Mouse (Mus musculus) hindbrain, embryonic 11.5 days (tissue): ENCODE results near the gene Lrba. TPM values are rescaled to one million over a fixed set of nuclear protein-coding genes. Genes with fewer than 3 reads are reported as not detected.
A peak's percentile ranks its signal among the peaks of the same experiment; 100 is the strongest.

Source experiments
- ATAC-seq: fragments of 200-750 bp; cut with Nextera tagmentation; 2 replicates; pipeline ENCODE4 v1.8.0; 2017; ENCODE audit warnings: mild to moderate bottlenecking, moderate TSS enrichment, moderate library complexity; ENCODE audit not compliant: low FRiP score
- DNase-seq: peaks from one replicate; pipeline ENCODE4 v3.0.0-alpha.2; 2015; ENCODE audit warnings: low spot score
- H3K27ac ChIP-seq: fragments of 300-500 bp; sonication (generic); 2 replicates; pipeline ENCODE4 v1.5.1; 2014; ENCODE audit warnings: mild to moderate bottlenecking, low read depth, low read length
- H3K27me3 ChIP-seq: fragments of 300-500 bp; sonication (generic); 2 replicates; pipeline ENCODE4 v1.6.1; 2014; ENCODE audit warnings: mild to moderate bottlenecking, low read length, moderate library complexity, mixed read lengths; ENCODE audit not compliant: control insufficient read depth, insufficient read depth
- H3K36me3 ChIP-seq: fragments of 300-500 bp; sonication (generic); 2 replicates; pipeline ENCODE4 v1.6.1; 2014; ENCODE audit warnings: mild to moderate bottlenecking, low read length, moderate library complexity, mixed read lengths; ENCODE audit not compliant: control insufficient read depth, insufficient read depth
- H3K4me1 ChIP-seq: fragments of 300-500 bp; sonication (generic); replicated peaks from 2 replicates; pipeline ENCODE4 v1.6.1; 2014; ENCODE audit warnings: low read length, mixed read lengths; ENCODE audit not compliant: control insufficient read depth, insufficient read depth
- H3K4me2 ChIP-seq: fragments of 300-500 bp; sonication (generic); replicated peaks from 2 replicates; pipeline ENCODE4 v1.6.1; 2014; ENCODE audit warnings: mild to moderate bottlenecking, low read depth, low read length
- H3K4me3 ChIP-seq: fragments of 300-500 bp; sonication (generic); 2 replicates; pipeline ENCODE4 v1.5.1; 2014; ENCODE audit warnings: low read depth, low read length
- H3K9ac ChIP-seq: fragments of 300-500 bp; sonication (generic); 2 replicates; pipeline ENCODE4 v1.6.1; 2014; ENCODE audit warnings: low read depth, low read length
- H3K9me3 ChIP-seq: fragments of 300-500 bp; sonication (generic); 2 replicates; pipeline ENCODE4 v1.6.1; 2016; ENCODE audit warnings: low read length; ENCODE audit not compliant: control insufficient read depth
- WGBS: fragments of 180-500 bp; shearing (Covaris S2); extraction: QIAGEN DNeasy Blood & Tissue Kit; methylation state at CpG from one replicate; pipeline ENCODE4 v1.1.7; 2014; 5-methylcytosine and 5-hydroxymethylcytosine counted together
- polyA plus RNA-seq: library from polyadenylated mRNA; unstranded; fragments of >200 nt; fragmentation: Nextera tagmentation; extraction: Ambion mirVana; gene quantifications from 2 replicates; pipeline ENCODE4 v1.2.1, GENCODE M21; 2014

Gene Lrba
- polyA plus RNA-seq, 1 experiment from 2014 or later: 11.2 TPM

- Histone ChIP-seq H3K27me3 (no peaks in the 10 kb centered on the region), H3K4me2 (no peak overlapping the region; the same call in 1 of the 2 replicates), H3K9me3 (no peaks in the 10 kb centered on the region), H3K4me3 (no peak overlapping the region), H3K27ac (peak overlapping the region; percentile 51), H3K4me1 (no peaks in the 10 kb centered on the region; the same call in 1 of the 2 replicates), H3K36me3 (no peaks in the 10 kb centered on the region), H3K9ac (no peak overlapping the region)
- DNase-seq: peak; percentile 61
- 35% methylated on average over 11 of the region's 11 CpGs for WGBS
- ATAC-seq: peak; percentile 62
These were observed 315.2 kb downstream of the Lrba start for GRCm38 (mm10) chr3:86539555-86540168.

GRCm38 (mm10) chr3:86541074-86541614 is 316.7 kb downstream of the Lrba start:
- DNase-seq: peak; percentile 48

GRCm38 (mm10) chr3:86541863-86542397 is 317.4 kb downstream of the Lrba start:
- Histone ChIP-seq H3K4me2 (no peak overlapping the region; the same call in 1 of the 2 replicates), H3K27ac (peak overlapping the region; percentile 47), H3K9ac (no peak overlapping the region)

More at GRCm38 (mm10) chr3:86541074-86541614, 316.7 kb downstream of the Lrba start:
- peak overlapping the region; percentile 68 for H3K27ac ChIP-seq
- H3K36me3 ChIP-seq: no peaks in the 10 kb centered on the region
- H3K4me2 ChIP-seq: no peak overlapping the region; the same call in 1 of the 2 replicates
- H3K9me3 ChIP-seq: no peaks in the 10 kb centered on the region
- H3K4me3 ChIP-seq: no peak overlapping the region
- ATAC-seq: peak; percentile 72
- H3K4me1 ChIP-seq: no peaks in the 10 kb centered on the region; the same call in 1 of the 2 replicates
- 48% methylated on average over 4 of the region's 4 CpGs for WGBS
- no peaks in the 10 kb centered on the region for H3K27me3 ChIP-seq
- H3K9ac ChIP-seq: 0 out of 2 replicates have a peak overlapping the region, but pooled peaks have one; percentile 16

GRCm38 (mm10) chr3:86544785-86545184 is 320.3 kb downstream of the Lrba start:
- Histone ChIP-seq H3K4me3 (peak overlapping the region; percentile 26), H3K4me1 (0 out of 2 replicates have a peak, but pooled peaks cover 2% of the 10 kb centered on the region), H3K27me3 (peaks cover 12% of the 10 kb centered on the region), H3K27ac (peak overlapping the region; percentile 32), H3K9me3 (no peaks in the 10 kb centered on the region), H3K4me2 (no peak overlapping the region; the same call in 1 of the 2 replicates), H3K36me3 (no peaks in the 10 kb centered on the region), H3K9ac (no peak overlapping the region)
- no peak for ATAC-seq
- 27% methylated on average over 3 of the region's 3 CpGs for WGBS
- peak; percentile 63 for DNase-seq

More at GRCm38 (mm10) chr3:86541863-86542397, 317.4 kb downstream of the Lrba start:
- Histone ChIP-seq H3K4me1 (peaks cover 1% of the 10 kb centered on the region; the same call in 1 of the 2 replicates), H3K36me3 (no peaks in the 10 kb centered on the region), H3K27me3 (peaks cover 6% of the 10 kb centered on the region), H3K9me3 (no peaks in the 10 kb centered on the region), H3K4me3 (no peak overlapping the region)
- DNase-seq: no peak
- 77% methylated on average over 1 of the region's 1 CpGs for WGBS
- ATAC-seq: no peak

- Histone ChIP-seq H3K36me3 (no peaks in the 10 kb centered on the region), H3K4me2 (peak overlapping the region; percentile 76; the same call in 1 of the 2 replicates), H3K9me3 (no peaks in the 10 kb centered on the region), H3K9ac (peak overlapping the region; percentile 83), H3K27me3 (peaks cover 16% of the 10 kb centered on the region), H3K27ac (peak overlapping the region; percentile 95), H3K4me1 (0 out of 2 replicates have a peak, but pooled peaks cover 2% of the 10 kb centered on the region), H3K4me3 (peak overlapping the region; percentile 58)
- ATAC-seq: no peak
- 19% methylated on average over 5 of the region's 5 CpGs for WGBS
- DNase-seq: no peak
These were observed 321.5 kb downstream of the Lrba start for GRCm38 (mm10) chr3:86545945-86546344.

- H3K4me2 ChIP-seq: peak overlapping the region; percentile 76
- WGBS: under 1% methylated on average over 45 of the region's 45 CpGs
- peaks cover 16% of the 10 kb centered on the region for H3K27me3 ChIP-seq
- ATAC-seq (peak; percentile 41), DNase-seq (peak; percentile 71)
- H3K27ac ChIP-seq: peak overlapping the region; percentile 95
- H3K36me3 ChIP-seq: no peaks in the 10 kb centered on the region
- H3K9ac ChIP-seq: peak overlapping the region; percentile 83
- no peaks in the 10 kb centered on the region for H3K9me3 ChIP-seq
- H3K4me1 ChIP-seq: 0 out of 2 replicates have a peak, but pooled peaks cover 2% of the 10 kb centered on the region
- peak overlapping the region; percentile 58 for H3K4me3 ChIP-seq
These were observed 322.2 kb downstream of the Lrba start for GRCm38 (mm10) chr3:86546471-86547250.

- Histone ChIP-seq H3K27me3 (peaks cover 18% of the 10 kb centered on the region), H3K4me3 (peak overlapping the region; percentile 58), H3K36me3 (no peaks in the 10 kb centered on the region), H3K9me3 (no peaks in the 10 kb centered on the region), H3K27ac (peak overlapping the region; percentile 95), H3K9ac (peak overlapping the region; percentile 83), H3K4me2 (peak overlapping the region; percentile 76), H3K4me1 (0 out of 2 replicates have a peak, but pooled peaks cover 2% of the 10 kb centered on the region)
- under 1% methylated on average over 42 of the region's 42 CpGs for WGBS
- ATAC-seq (peak; percentile 3; the same call in 1 of the 2 replicates), DNase-seq (no peak)
These were observed 322.8 kb downstream of the Lrba start for GRCm38 (mm10) chr3:86547251-86547791.
